Mouse (Mus musculus): Measurements from ENCODE around the gene Tnf.

Gene Tnf

GRCm38 (mm10) chr17:35172445-35173234, 29.2 kb downstream of the Tnf start:
- DNase-seq, result no peak

- DNase-seq, result no peak
These were observed 33.1 kb downstream of the Tnf start for GRCm38 (mm10) chr17:35168541-35169207.

GRCm38 (mm10) chr17:35167794-35168193, 34.0 kb downstream of the Tnf start:
- no peak for DNase-seq

GRCm38 (mm10) chr17:35166352-35167035, 35.3 kb downstream of the Tnf start:
- DNase-seq, result peak; percentile 60 to 81

GRCm38 (mm10) chr17:35165451-35166155, 36.2 kb downstream of the Tnf start:
- no peak for DNase-seq

- peak; percentile 98 to 99 for DNase-seq
These were observed 37.0 kb downstream of the Tnf start, which contains the start of gene Prrc2a for GRCm38 (mm10) chr17:35164568-35165450. TSS of gene Prrc2a (minus strand) at chr17:35164897.

- DNase-seq, result peak in 1 of 2 experiments; percentile 24
These were observed 37.6 kb downstream of the Tnf start for GRCm38 (mm10) chr17:35164218-35164567.

GRCm38 (mm10) chr17:35163326-35164081, 38.3 kb downstream of the Tnf start:
- DNase-seq, result no peak

- DNase-seq, result peak; percentile 66 to 72
These were observed 39.1 kb downstream of the Tnf start for GRCm38 (mm10) chr17:35162730-35163129.

GRCm38 (mm10) chr17:35162121-35162520, 39.7 kb downstream of the Tnf start:
- no peak for DNase-seq

GRCm38 (mm10) chr17:35161421-35161820, 40.4 kb downstream of the Tnf start:
- no peak for DNase-seq

- no peak for DNase-seq
These were observed 42.2 kb downstream of the Tnf start for GRCm38 (mm10) chr17:35159638-35160037.

GRCm38 (mm10) chr17:35158850-35159593, 42.8 kb downstream of the Tnf start:
- no peak for DNase-seq

- no peak for DNase-seq
These were observed 44.1 kb downstream of the Tnf start for GRCm38 (mm10) chr17:35157661-35158175.

GRCm38 (mm10) chr17:35157254-35157653, 44.6 kb downstream of the Tnf start:
- no peak for DNase-seq

- no peak for DNase-seq
These were observed 45.2 kb downstream of the Tnf start for GRCm38 (mm10) chr17:35156461-35157200.

GRCm38 (mm10) chr17:35155451-35155850, 46.4 kb downstream of the Tnf start:
- no peak for DNase-seq

- no peak for DNase-seq
These were observed 47.2 kb downstream of the Tnf start for GRCm38 (mm10) chr17:35154616-35155015.

GRCm38 (mm10) chr17:35153931-35154330, 47.9 kb downstream of the Tnf start:
- DNase-seq, result no peak
